Mouse (Mus musculus): ENCODE data around the gene Gm8879. TPM values are rescaled to one million over a fixed set of nuclear protein-coding genes. Genes with fewer than 3 reads are reported as not detected.
"Not testable (repeated sequence)": the region's sequence is repeated elsewhere in the genome, so short reads cannot be mapped to it uniquely, and the experiment has no call there.

Gm8879 gene
- polyA plus RNA-seq (2012; rRNA removed): not detected in 2 replicates

- not testable (repeated sequence) for H3K4me1 ChIP-seq (ENCODE audit: control insufficient read depth, insufficient read depth, low read length); H3K27me3 ChIP-seq (replicated peaks; ENCODE audit: control insufficient read depth, insufficient read depth, low read length); DNase-seq; H3K27ac ChIP-seq (ENCODE audit: insufficient read depth, low read depth, low read length); H3K4me3 ChIP-seq (ENCODE audit: insufficient read depth, low read depth, low read length); H3K36me3 ChIP-seq (ENCODE audit: control insufficient read depth, insufficient read depth, low read length)
- WGBS: no CpG with 5 or more reads among the region's 3 CpGs
Observed at GRCm38 (mm10) chr5:11127334-11127733, at the start of gene Gm8879. Gm8879 (plus strand) TSS chr5:11127634.

- peak; percentile 2 for DNase-seq
- not testable (repeated sequence) for H3K27me3 ChIP-seq (replicated peaks; ENCODE audit: control insufficient read depth, insufficient read depth, low read length); H3K4me1 ChIP-seq (ENCODE audit: control insufficient read depth, insufficient read depth, low read length); H3K36me3 ChIP-seq (ENCODE audit: control insufficient read depth, insufficient read depth, low read length); H3K27ac ChIP-seq (ENCODE audit: insufficient read depth, low read depth, low read length); H3K4me3 ChIP-seq (ENCODE audit: insufficient read depth, low read depth, low read length)
- 91% methylated on average over 12 of the region's 12 CpGs for WGBS
Observed at GRCm38 (mm10) chr5:11138031-11138430, 10.6 kb downstream of the Gm8879 start.

Other genes with a start within 250 kb of the Gm8879 start
- not detected in 2 replicates for gene Gm8871, start 179.8 kb upstream of the Gm8879 start, polyA plus RNA-seq (2012; rRNA removed)
- not detected in 2 replicates for gene Gm8857, start 179.8 kb upstream of the Gm8879 start, polyA plus RNA-seq (2012; rRNA removed)
- gene Gm5861, start 55.4 kb downstream of the Gm8879 start, polyA plus RNA-seq (2012; rRNA removed): not detected in 2 replicates
- not detected in 2 replicates for gene Gm8890, start 128.4 kb downstream of the Gm8879 start, polyA plus RNA-seq (2012; rRNA removed)
- not detected in 2 replicates for gene Speer1, start 213.9 kb downstream of the Gm8879 start, polyA plus RNA-seq (2012; rRNA removed)